Mouse (Mus musculus) midbrain, embryonic 13.5 days (tissue): Measurements from ENCODE around the gene Chat. TPM values are rescaled to one million over a fixed set of nuclear protein-coding genes. Genes with fewer than 3 reads are reported as not detected.

Experiments used
- ATAC-seq: fragments of 200-750 bp; cut with Nextera tagmentation; 2 replicates; pipeline ENCODE4 v1.8.0; 2017; ENCODE audit warnings: mild to moderate bottlenecking, moderate TSS enrichment, moderate library complexity
- H3K27ac ChIP-seq: fragments of 300-500 bp; sonication (generic); 2 replicates; pipeline ENCODE4 v1.5.1; 2015; ENCODE audit warnings: inconsistent platforms, mild to moderate bottlenecking, moderate library complexity
- H3K27me3 ChIP-seq: fragments of 300-500 bp; sonication (generic); 2 replicates; pipeline ENCODE4 v1.6.1; 2015; ENCODE audit warnings: mild to moderate bottlenecking, inconsistent platforms
- H3K36me3 ChIP-seq: fragments of 300-500 bp; sonication (generic); 2 replicates; pipeline ENCODE4 v1.6.1; 2015; ENCODE audit warnings: mild to moderate bottlenecking, inconsistent platforms
- H3K4me1 ChIP-seq: fragments of 300-500 bp; sonication (generic); replicated peaks from 2 replicates; pipeline ENCODE4 v1.6.1; 2015; ENCODE audit warnings: inconsistent platforms
- H3K4me2 ChIP-seq: fragments of 300-500 bp; sonication (generic); replicated peaks from 2 replicates; pipeline ENCODE4 v1.6.1; 2015; ENCODE audit warnings: moderate library complexity, mild to moderate bottlenecking, inconsistent platforms
- H3K4me3 ChIP-seq: fragments of 300-500 bp; sonication (generic); replicated peaks from 2 replicates; pipeline ENCODE4 v1.5.1; 2015; ENCODE audit warnings: mild to moderate bottlenecking, inconsistent platforms
- H3K9ac ChIP-seq: fragments of 300-500 bp; sonication (generic); replicated peaks from 2 replicates; pipeline ENCODE4 v1.6.1; 2015; ENCODE audit warnings: mild to moderate bottlenecking, inconsistent platforms
- H3K9me3 ChIP-seq: fragments of 300-500 bp; sonication (generic); 2 replicates; pipeline ENCODE4 v1.6.1; 2016; ENCODE audit warnings: mild to moderate bottlenecking, inconsistent platforms
- WGBS: fragments of 180-500 bp; shearing (Covaris S2); methylation state at CpG from one replicate; pipeline ENCODE4 v1.1.7; 2015; 5-methylcytosine and 5-hydroxymethylcytosine counted together
- polyA plus RNA-seq: library from polyadenylated mRNA; unstranded; fragments of >200 nt; fragmentation: Nextera tagmentation; extraction: Ambion mirVana; gene quantifications from 2 replicates; pipeline ENCODE4 v1.2.1, GENCODE M21; 2015

The Chat gene
- polyA plus RNA-seq, 1 experiment from 2014 or later: 0.44 TPM

- Histone ChIP-seq H3K4me3 (peak overlapping the region; percentile 28), H3K4me1 (peaks cover 5% of the 10 kb centered on the region; the same call in 1 of the 2 replicates), H3K36me3 (no peaks in the 10 kb centered on the region), H3K27me3 (peaks cover 5% of the 10 kb centered on the region; the same call in 1 of the 2 replicates), H3K4me2 (peak overlapping the region; percentile 52), H3K9me3 (no peaks in the 10 kb centered on the region), H3K27ac (no peak overlapping the region), H3K9ac (peak overlapping the region; percentile 55; the same call in 1 of the 2 replicates)
- 16% methylated on average over 13 of the region's 13 CpGs for WGBS
- no peak for ATAC-seq
These were observed 26.7 kb upstream of the Chat start for GRCm38 (mm10) chr14:32492521-32492920.

- H3K4me1 ChIP-seq: no peaks in the 10 kb centered on the region
- no peaks in the 10 kb centered on the region for H3K9me3 ChIP-seq
- H3K9ac ChIP-seq: no peak overlapping the region
- WGBS: 9% methylated on average over 3 of the region's 3 CpGs
- ATAC-seq: no peak
- H3K27me3 ChIP-seq: 0 out of 2 replicates have a peak, but pooled peaks cover 2% of the 10 kb centered on the region
- no peak overlapping the region for H3K4me2 ChIP-seq
- H3K36me3 ChIP-seq: no peaks in the 10 kb centered on the region
- H3K4me3 ChIP-seq: no peak overlapping the region
- no peak overlapping the region for H3K27ac ChIP-seq
These were observed 16.3 kb upstream of the Chat start for GRCm38 (mm10) chr14:32482061-32482460.

- Histone ChIP-seq H3K4me3 (no peak overlapping the region), H3K9ac (no peak overlapping the region), H3K27ac (no peak overlapping the region), H3K9me3 (no peaks in the 10 kb centered on the region), H3K36me3 (no peaks in the 10 kb centered on the region), H3K27me3 (0 out of 2 replicates have a peak, but pooled peaks cover 7% of the 10 kb centered on the region), H3K4me1 (no peaks in the 10 kb centered on the region), H3K4me2 (no peak overlapping the region)
- no peak for ATAC-seq
- WGBS: 53% methylated on average over 1 of the region's 1 CpGs
These were observed 11.8 kb upstream of the Chat start for GRCm38 (mm10) chr14:32477581-32477980.

GRCm38 (mm10) chr14:32476559-32476958 lies 10.8 kb upstream of the Chat start:
- no peak for ATAC-seq
- no peak overlapping the region for H3K4me3 ChIP-seq
- H3K36me3 ChIP-seq: no peaks in the 10 kb centered on the region
- no peaks in the 10 kb centered on the region for H3K4me1 ChIP-seq
- H3K27ac ChIP-seq: no peak overlapping the region
- 86% methylated on average over 6 of the region's 6 CpGs for WGBS
- H3K27me3 ChIP-seq: 0 out of 2 replicates have a peak, but pooled peaks cover 7% of the 10 kb centered on the region
- no peak overlapping the region for H3K9ac ChIP-seq
- H3K9me3 ChIP-seq: no peaks in the 10 kb centered on the region
- H3K4me2 ChIP-seq: no peak overlapping the region

GRCm38 (mm10) chr14:32472996-32473395 lies 7.2 kb upstream of the Chat start:
- H3K4me3 ChIP-seq: no peak overlapping the region
- ATAC-seq: peak; percentile 68
- no peak overlapping the region for H3K4me2 ChIP-seq
- H3K27ac ChIP-seq: no peak overlapping the region
- no peaks in the 10 kb centered on the region for H3K9me3 ChIP-seq
- H3K27me3 ChIP-seq: peaks cover 10% of the 10 kb centered on the region; the same call in 1 of the 2 replicates
- H3K9ac ChIP-seq: no peak overlapping the region
- H3K36me3 ChIP-seq: no peaks in the 10 kb centered on the region
- 15% methylated on average over 4 of the region's 4 CpGs for WGBS
- no peaks in the 10 kb centered on the region for H3K4me1 ChIP-seq

GRCm38 (mm10) chr14:32467606-32468005 lies 1.8 kb upstream of the Chat start:
- Histone ChIP-seq H3K27ac (no peak overlapping the region), H3K9ac (no peak overlapping the region), H3K4me3 (no peak overlapping the region), H3K9me3 (no peaks in the 10 kb centered on the region), H3K27me3 (peaks cover 57% of the 10 kb centered on the region), H3K4me2 (no peak overlapping the region), H3K4me1 (peaks cover 30% of the 10 kb centered on the region), H3K36me3 (no peaks in the 10 kb centered on the region)
- no peak for ATAC-seq
- WGBS: 8% methylated on average over 5 of the region's 5 CpGs

- WGBS: 3% methylated on average over 9 of the region's 11 CpGs
- peaks cover 31% of the 10 kb centered on the region for H3K4me1 ChIP-seq
- no peaks in the 10 kb centered on the region for H3K36me3 ChIP-seq
- H3K27ac ChIP-seq: no peak overlapping the region
- H3K9ac ChIP-seq: no peak overlapping the region
- H3K27me3 ChIP-seq: peaks cover 78% of the 10 kb centered on the region
- H3K4me2 ChIP-seq: peak overlapping the region; percentile 69
- ATAC-seq: no peak
- no peaks in the 10 kb centered on the region for H3K9me3 ChIP-seq
- peak overlapping the region; percentile 44 for H3K4me3 ChIP-seq
These were observed 301 bp downstream of the Chat start for GRCm38 (mm10) chr14:32465506-32465870.

- Histone ChIP-seq H3K9me3 (no peaks in the 10 kb centered on the region), H3K27me3 (peaks cover 85% of the 10 kb centered on the region), H3K27ac (no peak within 1 kb of the TSS), H3K4me1 (peaks cover 31% of the 10 kb centered on the region), H3K4me2 (peak within 1 kb of the TSS; percentile 69), H3K4me3 (peak within 1 kb of the TSS; percentile 44), H3K36me3 (no peaks in the 10 kb centered on the region), H3K9ac (peak within 1 kb of the TSS; percentile 39; the same call in 1 of the 2 replicates)
- 0% methylated on average over 66 of the region's 70 CpGs for WGBS
- ATAC-seq: peak; percentile 38
These were observed 936 bp downstream of the Chat start, which contains the start of gene Slc18a3 for GRCm38 (mm10) chr14:32464601-32465505. Gene Slc18a3, minus strand, starts transcription at chr14:32464850.

- H3K4me1 ChIP-seq: peaks cover 31% of the 10 kb centered on the region
- peak overlapping the region; percentile 69 for H3K4me2 ChIP-seq
- H3K4me3 ChIP-seq: peak overlapping the region; percentile 44
- H3K9ac ChIP-seq: 0 out of 2 replicates have a peak overlapping the region, but pooled peaks have one; percentile 0
- peaks cover 98% of the 10 kb centered on the region for H3K27me3 ChIP-seq
- WGBS: 4% methylated on average over 74 of the region's 74 CpGs
- no peak overlapping the region for H3K27ac ChIP-seq
- H3K36me3 ChIP-seq: no peaks in the 10 kb centered on the region
- peak; percentile 9; the same call in 1 of the 2 replicates for ATAC-seq
- H3K9me3 ChIP-seq: no peaks in the 10 kb centered on the region
These were observed 2.4 kb downstream of the Chat start for GRCm38 (mm10) chr14:32463211-32464040.

- no peak for ATAC-seq
- no peak overlapping the region for H3K4me3 ChIP-seq
- no peak overlapping the region for H3K27ac ChIP-seq
- H3K4me2 ChIP-seq: no peak overlapping the region
- H3K27me3 ChIP-seq: peaks cover 27% of the 10 kb centered on the region
- no peaks in the 10 kb centered on the region for H3K36me3 ChIP-seq
- H3K4me1 ChIP-seq: 0 out of 2 replicates have a peak, but pooled peaks cover 2% of the 10 kb centered on the region
- WGBS: 26% methylated on average over 4 of the region's 4 CpGs
- H3K9me3 ChIP-seq: no peaks in the 10 kb centered on the region
- no peak overlapping the region for H3K9ac ChIP-seq
These were observed 13.2 kb downstream of the Chat start for GRCm38 (mm10) chr14:32452552-32452951.

GRCm38 (mm10) chr14:32446989-32447388 lies 18.8 kb downstream of the Chat start:
- Histone ChIP-seq H3K36me3 (no peaks in the 10 kb centered on the region), H3K4me3 (no peak overlapping the region), H3K9ac (no peak overlapping the region), H3K4me1 (peaks cover 15% of the 10 kb centered on the region), H3K27ac (no peak overlapping the region), H3K4me2 (no peak overlapping the region), H3K9me3 (no peaks in the 10 kb centered on the region), H3K27me3 (peaks cover 3% of the 10 kb centered on the region; the same call in 1 of the 2 replicates)
- WGBS: 88% methylated on average over 6 of the region's 6 CpGs
- no peak for ATAC-seq
